Mouse (Mus musculus) cortical plate, adult 2 months (tissue): ENCODE measurements around the gene Erp29.

Source experiments
- CTCF ChIP-seq: fragments of 200-500 bp; IDR thresholded peaks from 2 replicates; pipeline ENCODE4 v1.5.1; 2011; ENCODE audit warnings: mild to moderate bottlenecking, control low read depth, low read length; ENCODE audit not compliant: insufficient read depth; ENCODE audit errors: extremely low read depth
- POLR2A ChIP-seq: fragments of 200-500 bp; IDR thresholded peaks from 2 replicates; pipeline ENCODE4 v1.6.1; 2011; ENCODE audit warnings: mild to moderate bottlenecking, low read length, control low read depth; ENCODE audit not compliant: insufficient read depth; ENCODE audit errors: extremely low read depth

- TF ChIP-seq CTCF (no peak), POLR2A (no peak)
Observed at GRCm38 (mm10) chr5:121451203-121451602, 1.1 kb downstream of the Erp29 start.
